Mouse (Mus musculus): ENCODE results near the gene Shroom3. TPM values are rescaled to one million over a fixed set of nuclear protein-coding genes. Genes with fewer than 3 reads are reported as not detected.

Gene Shroom3
- polyA plus RNA-seq, 1 experiment from 2014 or later = 5.0 TPM

DNA sequence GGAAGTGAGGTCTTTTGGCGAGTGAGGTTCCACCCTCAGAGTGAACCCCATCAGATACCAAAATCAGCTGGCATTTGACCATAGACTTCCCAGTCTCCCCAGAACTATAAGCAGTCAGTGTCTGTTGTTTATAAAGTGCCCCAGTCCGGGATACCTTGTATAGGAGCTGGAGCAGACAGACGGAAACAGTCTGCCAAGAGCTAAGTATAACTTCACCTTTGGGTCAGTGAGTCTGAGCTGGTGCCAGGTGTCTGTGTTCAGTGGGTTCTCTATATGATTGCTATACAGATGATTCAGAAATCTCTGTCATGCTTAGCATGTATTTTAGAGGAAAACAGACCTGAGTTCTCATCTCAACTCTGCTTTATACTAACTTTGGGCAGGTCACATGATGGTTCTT lies 308.9 kb downstream of the Shroom3 start:
- H3K36me3 ChIP-seq = no peaks in the 10 kb centered on the region
- WGBS = 91% methylated on average over 3 of the region's 3 CpGs

DNA sequence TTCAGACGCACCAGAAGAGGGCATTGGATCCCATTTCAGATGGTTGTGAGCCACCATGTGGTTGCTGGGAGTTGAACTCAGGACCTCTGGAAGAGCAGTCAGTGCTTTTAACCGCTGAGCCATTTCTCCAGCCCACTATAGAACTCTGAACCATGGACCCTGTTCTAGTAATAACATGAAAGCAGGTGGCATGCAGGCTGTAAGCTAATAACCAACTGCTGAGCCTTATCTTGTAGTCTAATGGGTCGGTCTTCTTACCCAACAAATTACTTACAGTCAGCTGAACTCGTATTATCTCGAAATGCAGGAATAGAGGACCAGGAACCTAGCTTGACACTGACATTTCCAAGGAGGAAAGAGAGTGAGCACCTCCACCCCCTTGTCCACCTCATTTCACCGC lies 311.1 kb downstream of the Shroom3 start:
- no peaks in the 10 kb centered on the region for H3K36me3 ChIP-seq
- no peak for DNase-seq (ENCODE audit: low spot score)
- no peaks in the 10 kb centered on the region for H3K9me3 ChIP-seq (replicated peaks)
- H3K4me1 ChIP-seq = peaks cover 44% of the 10 kb centered on the region
- no peak overlapping the region for H3K27ac ChIP-seq
- H3K4me3 ChIP-seq = no peak overlapping the region
- 86% methylated on average over 6 of the region's 6 CpGs for WGBS
- no peaks in the 10 kb centered on the region for H3K27me3 ChIP-seq (ENCODE audit: low read depth, poor library complexity, severe bottlenecking)

More for the DNA sequence above, 308.9 kb downstream of the Shroom3 start:
- Histone ChIP-seq H3K9me3 (replicated peaks) (no peaks in the 10 kb centered on the region), H3K4me1 (peaks cover 40% of the 10 kb centered on the region), H3K27me3 (ENCODE audit: low read depth, poor library complexity, severe bottlenecking) (no peaks in the 10 kb centered on the region), H3K27ac (no peak overlapping the region), H3K4me3 (no peak overlapping the region)
- DNase-seq (ENCODE audit: low spot score) = no peak

DNA sequence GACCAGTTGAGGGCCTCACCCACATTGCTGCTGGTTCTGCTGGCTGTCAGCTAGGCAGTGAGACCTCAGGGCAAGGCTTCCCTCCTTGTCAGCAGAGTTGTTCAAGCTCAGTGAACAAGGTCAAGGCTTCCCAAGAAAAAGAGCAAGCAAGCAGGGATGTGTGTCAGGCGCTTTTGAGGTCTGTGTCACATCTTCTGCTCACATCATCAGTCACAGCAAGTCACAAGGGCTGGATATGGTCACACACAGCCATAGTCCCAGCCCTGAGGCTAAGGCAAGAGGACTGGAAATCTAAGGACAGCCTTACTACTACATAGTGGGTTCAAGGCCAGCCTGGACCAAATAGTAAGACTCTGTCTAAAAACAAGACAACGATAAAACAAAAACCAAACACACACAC lies 311.6 kb downstream of the Shroom3 start:
- Histone ChIP-seq H3K27me3 (ENCODE audit: low read depth, poor library complexity, severe bottlenecking) (no peaks in the 10 kb centered on the region), H3K36me3 (no peaks in the 10 kb centered on the region), H3K4me1 (peaks cover 46% of the 10 kb centered on the region), H3K4me3 (no peak overlapping the region), H3K27ac (peak overlapping the region; percentile 66), H3K9me3 (replicated peaks) (no peaks in the 10 kb centered on the region)
- DNase-seq (ENCODE audit: low spot score) = no peak
- 79% methylated on average over 2 of the region's 2 CpGs for WGBS

DNA sequence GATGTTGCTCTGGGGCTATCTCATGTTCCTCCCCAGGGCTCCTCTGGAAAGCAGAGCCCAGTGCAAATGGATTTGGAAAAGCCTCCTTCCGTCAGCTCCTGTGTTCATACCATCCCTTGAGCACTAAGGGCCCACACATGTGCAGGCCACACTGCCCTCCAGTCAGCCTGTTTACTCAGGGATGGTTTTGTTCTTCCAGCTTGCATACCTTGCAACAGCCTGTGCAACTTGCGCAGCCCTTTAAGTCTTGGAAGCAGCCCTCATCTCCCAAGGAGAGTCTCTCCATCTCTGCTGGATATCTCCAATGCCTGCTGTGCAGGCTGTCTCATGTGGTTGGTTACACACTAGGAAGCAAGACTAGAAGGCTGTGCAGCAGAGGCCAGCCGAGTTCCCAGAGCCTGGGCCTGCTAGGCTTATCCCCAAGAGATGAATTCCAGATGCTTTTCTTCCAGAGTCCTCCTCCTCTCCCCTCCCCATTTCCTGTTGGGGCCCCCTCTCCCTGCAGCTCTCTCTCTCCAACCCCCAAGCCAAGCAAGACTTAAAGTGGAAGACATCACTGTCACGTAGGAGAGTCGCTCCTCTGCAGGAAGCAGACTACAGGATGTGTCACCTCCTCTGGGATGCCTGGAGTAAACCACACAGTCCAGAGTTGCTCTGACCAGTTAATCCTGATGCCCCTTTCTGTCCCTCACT lies 314.3 kb downstream of the Shroom3 start:
- Histone ChIP-seq H3K36me3 (no peaks in the 10 kb centered on the region), H3K4me3 (peak overlapping the region; percentile 31), H3K27ac (peak overlapping the region; percentile 93), H3K27me3 (ENCODE audit: low read depth, poor library complexity, severe bottlenecking) (no peaks in the 10 kb centered on the region), H3K9me3 (replicated peaks) (no peaks in the 10 kb centered on the region), H3K4me1 (peaks cover 61% of the 10 kb centered on the region)
- 11% methylated on average over 5 of the region's 5 CpGs for WGBS
- DNase-seq (ENCODE audit: low spot score) = peak; percentile 84

DNA sequence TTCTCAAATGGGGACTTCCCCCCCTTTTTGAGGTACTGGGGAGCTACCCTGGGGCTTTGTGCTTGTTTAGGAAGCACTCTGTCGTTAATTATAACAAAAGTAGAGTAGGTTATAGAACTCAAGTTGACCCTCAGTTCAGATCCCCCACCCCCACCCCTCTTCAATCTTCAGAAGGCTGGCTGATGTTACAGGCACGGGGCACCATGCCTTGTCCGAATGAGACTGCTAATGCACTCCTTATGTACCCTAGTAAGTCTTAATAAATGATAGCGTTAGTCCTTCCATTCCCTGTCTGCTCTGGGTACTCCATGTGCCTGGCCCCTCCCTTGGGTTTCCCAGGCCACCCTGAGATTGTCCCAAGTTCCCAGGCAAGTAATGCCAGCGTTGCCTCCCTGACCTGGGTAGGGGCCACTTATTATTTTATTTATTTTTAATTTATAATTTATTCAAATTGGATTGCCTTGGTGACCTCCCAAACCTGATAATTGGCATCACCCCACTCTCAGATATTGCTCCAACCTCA lies 315.3 kb downstream of the Shroom3 start:
- peaks cover 61% of the 10 kb centered on the region for H3K4me1 ChIP-seq
- WGBS = 9% methylated on average over 5 of the region's 5 CpGs
- no peaks in the 10 kb centered on the region for H3K27me3 ChIP-seq (ENCODE audit: low read depth, poor library complexity, severe bottlenecking)
- H3K27ac ChIP-seq = peak overlapping the region; percentile 93
- H3K36me3 ChIP-seq = no peaks in the 10 kb centered on the region
- DNase-seq (ENCODE audit: low spot score) = peak; percentile 48
- H3K4me3 ChIP-seq = peak overlapping the region; percentile 31; the same call in 1 of the 2 replicates
- no peaks in the 10 kb centered on the region for H3K9me3 ChIP-seq (replicated peaks)

DNA sequence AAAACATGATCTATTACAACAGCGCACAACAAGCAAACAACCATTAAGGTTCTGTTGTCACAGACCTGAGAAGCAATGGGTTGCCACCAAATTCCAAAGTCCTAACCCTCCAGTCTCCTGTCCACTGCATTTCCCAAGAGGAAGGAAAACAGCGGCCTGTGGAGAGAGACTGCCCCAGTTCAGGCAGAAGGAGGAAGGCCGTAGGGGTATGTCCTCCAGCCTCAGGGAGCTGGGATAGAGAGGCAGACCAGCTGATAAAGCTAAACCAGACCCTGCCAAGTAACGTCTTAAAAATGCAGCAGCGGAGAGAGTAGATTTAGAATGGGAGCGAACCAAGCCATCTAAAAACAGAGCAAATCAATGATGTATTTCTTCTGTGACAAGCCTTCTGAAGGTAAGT lies 316.8 kb downstream of the Shroom3 start:
- Histone ChIP-seq H3K4me1 (peaks cover 62% of the 10 kb centered on the region), H3K4me3 (no peak overlapping the region), H3K27ac (peak overlapping the region; percentile 81), H3K27me3 (ENCODE audit: low read depth, poor library complexity, severe bottlenecking) (no peaks in the 10 kb centered on the region), H3K36me3 (no peaks in the 10 kb centered on the region), H3K9me3 (replicated peaks) (no peaks in the 10 kb centered on the region)
- no peak for DNase-seq (ENCODE audit: low spot score)
- 82% methylated on average over 6 of the region's 6 CpGs for WGBS

DNA sequence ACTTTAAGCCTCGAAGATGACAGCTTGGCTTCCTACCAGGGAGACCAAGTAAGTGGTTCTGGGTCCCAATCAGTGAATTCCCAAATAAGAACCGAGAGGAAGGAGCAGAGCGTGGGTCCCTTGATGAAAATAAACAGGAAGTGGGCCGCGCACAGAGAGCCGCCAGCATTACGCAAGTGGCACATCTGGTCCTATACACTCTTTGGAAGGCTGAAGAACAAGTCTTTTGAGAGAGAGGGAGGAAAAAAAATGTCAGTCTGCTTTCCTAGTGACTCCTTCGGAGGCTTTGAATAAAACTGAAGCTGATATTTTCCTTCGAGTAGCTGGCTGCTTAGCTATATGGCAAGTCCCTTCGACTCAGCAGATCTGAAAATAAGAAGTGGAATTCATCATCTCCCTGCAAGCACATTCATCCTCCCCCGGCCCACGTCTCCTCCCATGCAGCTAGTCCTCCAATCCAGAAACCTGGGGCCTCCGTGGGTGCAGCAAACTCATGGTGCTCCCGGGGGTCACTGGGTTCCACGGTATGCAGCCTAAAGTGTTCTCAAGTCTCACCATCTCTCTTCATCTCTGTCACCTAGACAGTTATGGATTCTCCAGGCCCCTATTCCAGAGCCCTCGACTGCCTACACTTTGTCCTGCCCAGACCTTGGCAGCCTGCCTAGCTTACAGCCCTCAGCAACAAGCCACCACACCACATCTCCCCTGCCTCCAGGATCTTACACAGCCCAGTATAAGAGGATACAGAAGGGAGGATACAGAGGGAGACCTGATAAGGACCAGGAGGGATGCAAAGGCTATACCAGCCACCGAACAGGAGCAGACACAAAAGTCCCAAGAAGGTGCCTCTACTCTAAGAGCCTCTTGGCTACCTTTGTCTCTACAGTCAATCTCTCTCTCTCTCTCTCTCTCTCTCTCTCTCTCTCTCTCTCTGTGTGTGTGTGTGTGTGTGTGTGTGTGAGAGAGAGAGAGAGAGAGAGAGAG lies 317.8 kb downstream of the Shroom3 start:
- Histone ChIP-seq H3K27ac (peak overlapping the region; percentile 81), H3K9me3 (replicated peaks) (no peaks in the 10 kb centered on the region), H3K4me1 (peaks cover 68% of the 10 kb centered on the region), H3K36me3 (no peaks in the 10 kb centered on the region), H3K27me3 (ENCODE audit: low read depth, poor library complexity, severe bottlenecking) (no peaks in the 10 kb centered on the region), H3K4me3 (no peak overlapping the region)
- WGBS = 76% methylated on average over 17 of the region's 17 CpGs
- DNase-seq (ENCODE audit: low spot score) = no peak

DNA sequence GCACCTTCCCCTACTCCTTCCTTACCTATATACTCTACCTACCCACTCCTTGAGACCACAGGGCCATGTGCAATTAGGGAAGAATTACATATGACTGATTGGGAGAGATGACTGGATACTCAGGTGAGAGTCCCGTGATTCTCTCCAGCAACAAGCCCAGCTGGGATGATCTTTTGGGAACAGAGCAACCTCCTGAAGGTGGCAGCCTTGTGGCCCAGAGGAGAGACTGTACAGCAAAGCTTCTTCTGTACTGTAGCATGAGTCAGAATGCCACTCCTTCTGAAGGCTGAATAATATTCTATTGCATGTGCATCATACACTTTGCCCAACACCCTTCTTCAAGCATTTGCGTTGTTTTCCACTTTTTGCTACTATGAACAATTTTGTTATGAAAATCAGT lies 319.4 kb downstream of the Shroom3 start:
- Histone ChIP-seq H3K27ac (no peak overlapping the region), H3K9me3 (replicated peaks) (no peaks in the 10 kb centered on the region), H3K4me3 (no peak overlapping the region), H3K27me3 (ENCODE audit: low read depth, poor library complexity, severe bottlenecking) (no peaks in the 10 kb centered on the region), H3K4me1 (peaks cover 56% of the 10 kb centered on the region), H3K36me3 (no peaks in the 10 kb centered on the region)
- no peak for DNase-seq (ENCODE audit: low spot score)
- WGBS = 94% methylated on average over 2 of the region's 2 CpGs

DNA sequence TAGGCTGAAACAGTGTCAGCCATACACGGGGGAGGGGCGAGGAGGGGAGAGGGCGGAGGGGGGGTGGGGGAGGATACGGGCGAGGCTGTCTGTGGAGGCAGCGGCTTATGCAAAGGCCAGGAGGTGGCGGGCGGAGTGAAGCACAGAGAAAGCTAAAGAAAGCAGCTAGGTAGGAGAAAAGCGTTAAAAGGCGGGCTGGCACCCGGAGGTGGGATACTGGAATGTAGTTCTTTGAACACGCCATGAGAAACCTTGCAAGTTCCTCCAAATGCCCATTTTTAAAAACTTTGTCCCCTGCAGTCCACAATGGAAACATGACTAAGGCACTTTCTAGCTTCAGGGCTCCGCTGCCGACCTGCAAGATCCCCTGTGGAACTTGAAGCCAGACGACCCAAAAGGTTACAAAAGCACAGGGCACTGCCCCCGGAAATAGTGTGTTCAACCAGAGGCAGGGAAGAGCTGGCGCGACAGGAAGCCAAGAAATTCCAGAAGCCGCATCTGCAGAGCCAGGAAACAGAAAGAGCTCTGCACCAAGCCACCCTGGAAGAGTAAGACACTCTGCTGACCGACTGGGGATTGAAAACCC lies 322.1 kb downstream of the Shroom3 start:
- H3K36me3 ChIP-seq = no peaks in the 10 kb centered on the region

DNA sequence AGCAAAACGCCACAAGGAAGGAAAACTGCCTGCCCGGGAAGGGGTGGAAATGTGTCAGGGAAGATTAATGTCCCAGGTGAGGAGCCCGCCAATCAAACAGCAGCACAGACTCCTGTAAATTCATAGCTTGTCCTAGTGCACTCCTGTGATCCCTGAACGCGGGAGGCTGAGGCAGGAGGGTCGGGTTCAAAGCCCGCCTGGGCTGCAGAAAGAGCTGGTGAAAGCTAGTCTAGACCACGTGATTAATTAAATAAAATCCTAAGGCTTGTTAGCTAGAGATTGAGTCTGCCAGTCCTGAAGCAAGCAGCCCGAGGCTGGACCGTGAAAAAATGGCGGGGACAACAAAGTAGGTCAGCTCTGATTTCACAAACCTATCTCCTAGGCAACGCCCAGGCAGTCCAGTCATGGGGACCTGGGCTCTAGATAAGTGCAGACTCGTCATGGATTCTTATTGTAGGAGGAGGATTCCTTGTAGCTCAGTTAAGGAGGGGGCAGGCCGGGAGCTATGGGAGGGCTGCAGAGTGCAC lies 322.6 kb downstream of the Shroom3 start:
- 49% methylated on average over 14 of the region's 14 CpGs for WGBS
- Histone ChIP-seq H3K4me3 (peak overlapping the region; percentile 28), H3K27me3 (ENCODE audit: low read depth, poor library complexity, severe bottlenecking) (no peaks in the 10 kb centered on the region), H3K4me1 (peaks cover 26% of the 10 kb centered on the region), H3K36me3 (no peaks in the 10 kb centered on the region), H3K27ac (peak overlapping the region; percentile 85), H3K9me3 (replicated peaks) (no peaks in the 10 kb centered on the region)
- peak; percentile 60 for DNase-seq (ENCODE audit: low spot score)

More for the DNA sequence above, 322.1 kb downstream of the Shroom3 start:
- DNase-seq (ENCODE audit: low spot score) = peak; percentile 74
- Histone ChIP-seq H3K27me3 (ENCODE audit: low read depth, poor library complexity, severe bottlenecking) (no peaks in the 10 kb centered on the region), H3K4me1 (peaks cover 30% of the 10 kb centered on the region), H3K27ac (peak overlapping the region; percentile 85), H3K4me3 (peak overlapping the region; percentile 28), H3K9me3 (replicated peaks) (no peaks in the 10 kb centered on the region)
- WGBS = 8% methylated on average over 20 of the region's 20 CpGs

DNA sequence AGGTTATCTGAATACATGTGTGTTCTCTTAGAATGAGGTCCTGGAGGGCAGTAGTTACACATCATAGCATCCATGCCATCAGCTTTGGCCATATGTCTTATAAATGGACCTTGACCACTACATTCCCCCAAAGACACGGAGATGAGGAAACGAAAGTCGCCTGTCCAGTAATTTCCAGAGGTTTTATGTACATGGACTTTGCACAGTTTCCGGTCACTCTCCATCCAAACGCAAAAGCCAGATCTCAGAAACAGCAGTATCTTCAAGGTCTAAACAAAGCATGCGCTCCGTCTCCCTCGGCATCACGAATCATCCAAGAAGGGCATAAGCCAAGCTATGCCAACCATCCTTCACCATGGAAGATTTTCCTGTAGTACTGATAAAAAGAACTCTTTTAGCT lies 325.0 kb downstream of the Shroom3 start:
- Histone ChIP-seq H3K36me3 (no peaks in the 10 kb centered on the region), H3K4me1 (peaks cover 20% of the 10 kb centered on the region), H3K9me3 (replicated peaks) (no peaks in the 10 kb centered on the region), H3K27me3 (ENCODE audit: low read depth, poor library complexity, severe bottlenecking) (no peaks in the 10 kb centered on the region), H3K4me3 (no peak overlapping the region), H3K27ac (no peak overlapping the region)
- WGBS = 96% methylated on average over 9 of the region's 9 CpGs
- no peak for DNase-seq (ENCODE audit: low spot score)

All from limb, embryonic 10.5 days (tissue).